ENCODE assay signal across 10 mouse cellular contexts in the genomic region with DNA sequence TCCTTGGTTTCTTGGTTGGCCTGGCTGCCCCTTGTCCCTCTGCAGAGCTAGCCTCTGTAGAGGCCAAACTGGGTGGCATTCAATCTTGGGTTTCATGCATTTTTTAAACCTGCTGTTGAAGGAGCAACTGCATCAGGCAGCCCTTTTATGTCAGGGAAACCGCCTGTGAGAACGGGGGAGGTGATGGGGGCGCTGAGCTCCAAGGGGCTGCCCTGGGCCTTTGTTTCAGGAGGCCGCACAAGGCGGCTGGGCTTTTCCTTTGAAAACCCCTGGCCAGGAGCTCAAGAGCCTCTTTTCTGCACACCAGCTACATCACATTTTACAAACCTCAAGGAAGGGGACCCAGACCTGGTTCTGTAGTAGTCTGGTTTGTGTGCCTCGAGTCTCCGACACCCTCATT. TPM values are rescaled to one million over a fixed set of nuclear protein-coding genes. Genes with fewer than 3 reads are reported as not detected.
A peak's percentile ranks its signal among the peaks of the same experiment; 100 is the strongest.
DNase-seq lines count a peak whose midpoint lies in the region; ATAC-seq and TF ChIP-seq lines count a peak whose summit lies in the region.
"Had no signal": no experiment of that assay in that cellular context is flagged by ENCODE, and none has a peak within 500 bp of the region (broad histone marks: within the 10 kb centered on the region; RNA-seq: fewer than 3 reads in every experiment).

No protein-coding gene starts in this region.

- no peaks in the 10 kb centered on the region; the same call in 1 of the 2 replicates for H3K27me3 ChIP-seq in heart, embryonic 16.5 days (ENCODE audit: control insufficient read depth, insufficient read depth, low read length)
- H3K27me3 ChIP-seq in embryonic facial prominence, embryonic 11.5 days (ENCODE audit: control insufficient read depth, insufficient read depth, low read length): no peaks in the 10 kb centered on the region; the same call in 1 of the 2 replicates
- H3K27me3 ChIP-seq in hindbrain, postnatal 0 days (ENCODE audit: insufficient read depth, low read length): peaks cover 5% of the 10 kb centered on the region; the same call in 1 of the 2 replicates
- peaks cover 80% of the 10 kb centered on the region for H3K27me3 ChIP-seq in neural tube, embryonic 13.5 days

- ATAC-seq in heart, embryonic 16.5 days (replicated peaks; ENCODE audit: extremely low read depth, insufficient read depth, low FRiP score): no peak
- ATAC-seq in embryonic facial prominence, embryonic 11.5 days (replicated peaks; ENCODE audit: insufficient number of reproducible peaks, low FRiP score, low TSS enrichment, low read depth): peak; percentile 57
- no peak for ATAC-seq in hindbrain, postnatal 0 days
- ATAC-seq in neural tube, embryonic 13.5 days (ENCODE audit: low read depth): 0 out of 2 replicates have a peak, but pooled peaks have one; percentile 38

- H3K4me3 ChIP-seq in heart, embryonic 16.5 days (ENCODE audit: low read length): no peak overlapping the region
- no peak overlapping the region for H3K4me3 ChIP-seq in embryonic facial prominence, embryonic 11.5 days (ENCODE audit: low read depth, low read length)
- no peak overlapping the region for H3K4me3 ChIP-seq in hindbrain, postnatal 0 days (ENCODE audit: low read length)
- H3K4me3 ChIP-seq in neural tube, embryonic 13.5 days: no peak overlapping the region

- no peak overlapping the region for H3K9ac ChIP-seq in heart, embryonic 16.5 days (ENCODE audit: low read length)
- no peak overlapping the region; the same call in 1 of the 2 replicates for H3K9ac ChIP-seq in embryonic facial prominence, embryonic 11.5 days (replicated peaks; ENCODE audit: low read length)
- no peak overlapping the region for H3K9ac ChIP-seq in hindbrain, postnatal 0 days (replicated peaks; ENCODE audit: low read length)
- peak overlapping the region; percentile 35 for H3K9ac ChIP-seq in neural tube, embryonic 13.5 days

- no peak for TF ChIP-seq CTCF in hindbrain, postnatal 0 days (IDR thresholded peaks at IDR 0.05; ENCODE audit: low read depth)

- no peaks in the 10 kb centered on the region for H3K36me3 ChIP-seq in heart, embryonic 16.5 days (ENCODE audit: control insufficient read depth, insufficient read depth)
- no peaks in the 10 kb centered on the region for H3K36me3 ChIP-seq in embryonic facial prominence, embryonic 11.5 days (replicated peaks; ENCODE audit: control insufficient read depth, insufficient read depth, low read depth, low read length)
- no peaks in the 10 kb centered on the region for H3K36me3 ChIP-seq in hindbrain, postnatal 0 days (ENCODE audit: insufficient read depth, low read length)
- H3K36me3 ChIP-seq in neural tube, embryonic 13.5 days: no peaks in the 10 kb centered on the region

- 43% methylated on average over 7 of the region's 7 CpGs for WGBS in heart, embryonic 16.5 days
- 13% methylated on average over 7 of the region's 7 CpGs for WGBS in embryonic facial prominence, embryonic 11.5 days
- 21% methylated on average over 7 of the region's 7 CpGs for WGBS in hindbrain, postnatal 0 days
- WGBS in neural tube, embryonic 13.5 days: 11% methylated on average over 7 of the region's 7 CpGs

- intact Hi-C loops in heart, postnatal 10 days (cut with DNase I): no loop called here

- H3K27ac ChIP-seq in heart, embryonic 16.5 days (ENCODE audit: low read length): no peak overlapping the region
- 0 out of 2 replicates have a peak overlapping the region, but pooled peaks have one; percentile 2 for H3K27ac ChIP-seq in embryonic facial prominence, embryonic 11.5 days (replicated peaks; ENCODE audit: low read depth, low read length)
- no peak overlapping the region for H3K27ac ChIP-seq in hindbrain, postnatal 0 days
- H3K27ac ChIP-seq in neural tube, embryonic 13.5 days (replicated peaks): peak overlapping the region; percentile 7

- DNase-seq in heart, postnatal 10 days: no peak
- peak; percentile 72 for DNase-seq in embryonic facial prominence, embryonic 11.5 days (ENCODE audit: low spot score)
- no peak for DNase-seq in hindbrain, postnatal 0 days (ENCODE audit: low spot score)
- no peak for DNase-seq in yolk sac, embryonic 10.5 days (ENCODE audit: low spot score)
- DNase-seq in MN1 (ENCODE audit: low spot score): no peak
- DNase-seq in B cell, adult 2 months: no peak
- DNase-seq: cerebellum, postnatal 25 days had no signal

- peak overlapping the region; percentile 22 for H3K4me2 ChIP-seq in heart, embryonic 16.5 days (ENCODE audit: low read depth, low read length)
- no peak overlapping the region for H3K4me2 ChIP-seq in embryonic facial prominence, embryonic 11.5 days (ENCODE audit: low read depth, low read length)
- peak overlapping the region; percentile 30; the same call in 1 of the 2 replicates for H3K4me2 ChIP-seq in hindbrain, postnatal 0 days (ENCODE audit: low read depth, low read length)
- H3K4me2 ChIP-seq in neural tube, embryonic 13.5 days: 0 out of 2 replicates have a peak overlapping the region, but pooled peaks have one; percentile 8

- no peaks in the 10 kb centered on the region for H3K9me3 ChIP-seq in heart, embryonic 16.5 days (replicated peaks; ENCODE audit: control insufficient read depth, low read length)
- H3K9me3 ChIP-seq in embryonic facial prominence, embryonic 11.5 days (replicated peaks; ENCODE audit: control insufficient read depth, low read length): no peaks in the 10 kb centered on the region
- no peaks in the 10 kb centered on the region for H3K9me3 ChIP-seq in hindbrain, postnatal 0 days (ENCODE audit: low read length)
- H3K9me3 ChIP-seq in neural tube, embryonic 13.5 days: no peaks in the 10 kb centered on the region

- H3K4me1 ChIP-seq in heart, embryonic 16.5 days (ENCODE audit: control insufficient read depth, insufficient read depth, low read length): peaks cover 9% of the 10 kb centered on the region
- peaks cover 5% of the 10 kb centered on the region; the same call in 1 of the 2 replicates for H3K4me1 ChIP-seq in embryonic facial prominence, embryonic 11.5 days (ENCODE audit: control insufficient read depth, insufficient read depth, low read length)
- peaks cover 4% of the 10 kb centered on the region for H3K4me1 ChIP-seq in hindbrain, postnatal 0 days (ENCODE audit: insufficient read depth, low read length)
- peaks cover 32% of the 10 kb centered on the region for H3K4me1 ChIP-seq in neural tube, embryonic 13.5 days (replicated peaks)

RNA-seq across cellular contexts. Expression of gene Cd247, which starts 25.6 kb away (rescaled TPM):
- polyA plus RNA-seq in heart, embryonic 16.5 days (2015; fragmentation: Nextera tagmentation; extraction: Ambion mirVana): 3.9 and 12.8 TPM in 2 replicates
- total RNA-seq in heart, postnatal 10 days (2021): 1 to 10 TPM; 1.7 TPM
- polyA plus RNA-seq in embryonic facial prominence, embryonic 11.5 days (2014; fragmentation: Nextera tagmentation; extraction: Ambion mirVana): 1.2 and 2.2 TPM in 2 replicates
- not detected in 2 replicates for total RNA-seq in hindbrain, postnatal 0 days (2014; rRNA removed)
- 0.39 and 0.55 TPM in 2 replicates for polyA plus RNA-seq in hindbrain, postnatal 0 days (2015; fragmentation: Nextera tagmentation; extraction: Ambion mirVana)
- 0.60 and 0.99 TPM in 2 replicates for polyA plus RNA-seq in neural tube, embryonic 13.5 days (2015; fragmentation: Nextera tagmentation; extraction: Ambion mirVana)
- total RNA-seq: layer of hippocampus, postnatal 25 days had no signal

RNA-seq across cellular contexts. Expression of gene Creg1, which starts 50.6 kb away (rescaled TPM):
- 69.8 and 73.2 TPM in 2 replicates for polyA plus RNA-seq in heart, embryonic 16.5 days (2015; fragmentation: Nextera tagmentation; extraction: Ambion mirVana)
- 10 to 100 TPM; 34.8 to 36.1 TPM for total RNA-seq in heart, postnatal 10 days (2021)
- 45.8 and 57.2 TPM in 2 replicates for polyA plus RNA-seq in embryonic facial prominence, embryonic 11.5 days (2014; fragmentation: Nextera tagmentation; extraction: Ambion mirVana)
- total RNA-seq in hindbrain, postnatal 0 days (2014; rRNA removed): 25.3 and 27.5 TPM in 2 replicates
- 48.0 and 48.8 TPM in 2 replicates for polyA plus RNA-seq in hindbrain, postnatal 0 days (2015; fragmentation: Nextera tagmentation; extraction: Ambion mirVana)
- polyA plus RNA-seq in neural tube, embryonic 13.5 days (2015; fragmentation: Nextera tagmentation; extraction: Ambion mirVana): 32.9 and 37.0 TPM in 2 replicates

Comparison
In these comparisons a context has a peak if more than half of its experiments do, and no peak if none do; other contexts are left out.
1. ATAC-seq: peak in embryonic facial prominence, embryonic 11.5 days (single experiment) and neural tube, embryonic 13.5 days (single experiment); none in heart, embryonic 16.5 days (single experiment) and hindbrain, postnatal 0 days (single experiment).
2. H3K27ac ChIP-seq: peak in embryonic facial prominence, embryonic 11.5 days (single experiment) and neural tube, embryonic 13.5 days (single experiment); none in heart, embryonic 16.5 days (single experiment) and hindbrain, postnatal 0 days (single experiment).